Mouse (Mus musculus) liver, postnatal 0 days (tissue): ENCODE measurements around the gene Cers1.

ENCODE experiments used
- CTCF ChIP-seq: sonication (generic); IDR thresholded peaks from 2 replicates; pipeline ENCODE4 v1.5.1; 2016; ENCODE audit warnings: antibody characterized with exemption, low read depth
- EP300 ChIP-seq: IDR thresholded peaks from 2 replicates; pipeline ENCODE4 v1.6.1; 2016; ENCODE audit warnings: antibody characterized with exemption, low read depth, mild to moderate bottlenecking

DNA sequence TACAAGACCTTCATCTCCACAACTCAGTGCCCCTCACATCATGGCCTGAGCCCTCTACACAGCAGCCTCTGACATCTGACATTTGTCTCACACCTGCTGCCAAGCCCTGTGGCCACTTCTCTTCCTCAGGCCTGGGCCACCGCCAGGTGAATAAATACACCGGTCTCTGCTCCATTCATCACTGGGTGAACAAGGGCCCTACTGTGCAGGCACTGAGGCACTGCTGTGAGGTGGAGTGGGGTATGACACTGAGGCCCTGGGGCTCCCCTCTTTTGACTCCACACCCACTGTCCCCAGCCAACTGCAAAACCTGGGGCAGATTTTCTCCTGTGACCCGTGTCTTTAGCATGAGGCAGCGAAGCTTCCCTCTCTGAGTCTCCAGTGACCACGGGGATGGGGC is 51.0 kb downstream of the Cers1 start:
- TF ChIP-seq CTCF, result no peak
- no peak for TF ChIP-seq EP300
